Mouse (Mus musculus): Measurements from ENCODE around the gene Ciao2a.

DNA sequence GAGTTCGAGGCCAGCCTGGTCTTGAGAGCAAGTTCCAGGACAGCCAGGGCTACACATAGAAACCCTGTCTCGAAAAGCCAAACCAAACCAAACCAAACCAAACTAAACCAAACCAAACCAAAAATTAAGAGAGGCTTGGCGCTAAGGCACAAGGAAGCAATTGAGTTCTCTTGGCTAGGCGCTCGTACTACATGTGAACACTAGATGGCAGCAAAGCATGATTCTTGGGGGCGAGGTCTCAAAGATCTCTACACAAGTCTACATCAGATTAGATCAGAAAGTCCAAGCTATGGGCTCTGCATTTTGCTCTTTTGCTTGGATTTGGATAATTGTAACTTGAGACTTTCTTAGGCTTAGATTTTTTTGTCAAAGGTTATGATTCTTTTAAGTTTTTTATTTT lies 17.8 kb downstream of the Ciao2a start:
- TF ChIP-seq POLR2A (IDR thresholded peaks at IDR 0.05; ENCODE audit: borderline replicate concordance, low read depth, low read length) (no peak), CTCF (IDR thresholded peaks at IDR 0.05; ENCODE audit: low read depth, low read length) (no peak)
